Mouse (Mus musculus): ENCODE results near the gene Mrps5. TPM values are rescaled to one million over a fixed set of nuclear protein-coding genes. Genes with fewer than 3 reads are reported as not detected.

Mrps5 gene
- polyA plus RNA-seq, 1 experiment from 2014 or later, result 132 TPM

- Histone ChIP-seq H3K9me3 (replicated peaks) (no peaks in the 10 kb centered on the region), H3K4me1 (replicated peaks) (no peaks in the 10 kb centered on the region), H3K4me3 (no peak overlapping the region), H3K9ac (no peak overlapping the region), H3K27me3 (no peaks in the 10 kb centered on the region; the same call in 1 of the 2 replicates), H3K27ac (no peak overlapping the region), H3K4me2 (no peak overlapping the region), H3K36me3 (no peaks in the 10 kb centered on the region)
- no peak for ATAC-seq (replicated peaks; ENCODE audit: insufficient number of reproducible peaks, insufficient read depth, low FRiP score, low read depth)
- 84% methylated on average over 3 of the region's 3 CpGs for WGBS
Observed at GRCm38 (mm10) chr2:127619311-127619710, 32.3 kb downstream of the Mrps5 start.

GRCm38 (mm10) chr2:127622065-127622464, 35.0 kb downstream of the Mrps5 start:
- no peaks in the 10 kb centered on the region for H3K9me3 ChIP-seq (replicated peaks)
- H3K9ac ChIP-seq, result no peak overlapping the region
- H3K4me3 ChIP-seq, result no peak overlapping the region
- no peaks in the 10 kb centered on the region for H3K36me3 ChIP-seq
- H3K27ac ChIP-seq, result no peak overlapping the region
- no peak for ATAC-seq (replicated peaks; ENCODE audit: insufficient number of reproducible peaks, insufficient read depth, low FRiP score, low read depth)
- WGBS, result 47% methylated on average over 3 of the region's 3 CpGs
- H3K4me1 ChIP-seq (replicated peaks), result no peaks in the 10 kb centered on the region
- no peak overlapping the region for H3K4me2 ChIP-seq
- no peaks in the 10 kb centered on the region; the same call in 1 of the 2 replicates for H3K27me3 ChIP-seq

- H3K4me2 ChIP-seq, result no peak overlapping the region
- no peak for ATAC-seq (replicated peaks; ENCODE audit: insufficient number of reproducible peaks, insufficient read depth, low FRiP score, low read depth)
- H3K9ac ChIP-seq, result no peak overlapping the region
- H3K27me3 ChIP-seq, result no peaks in the 10 kb centered on the region; the same call in none of the 2 replicates
- no peak overlapping the region for H3K4me3 ChIP-seq
- no peaks in the 10 kb centered on the region for H3K4me1 ChIP-seq (replicated peaks)
- 86% methylated on average over 2 of the region's 2 CpGs for WGBS
- no peaks in the 10 kb centered on the region for H3K9me3 ChIP-seq (replicated peaks)
- no peak overlapping the region for H3K27ac ChIP-seq
- H3K36me3 ChIP-seq, result no peaks in the 10 kb centered on the region
Observed at GRCm38 (mm10) chr2:127624786-127625185, 37.8 kb downstream of the Mrps5 start.

- Histone ChIP-seq H3K4me1 (replicated peaks) (no peaks in the 10 kb centered on the region), H3K4me3 (no peak overlapping the region), H3K4me2 (no peak overlapping the region), H3K9ac (no peak overlapping the region), H3K9me3 (replicated peaks) (no peaks in the 10 kb centered on the region), H3K27ac (no peak overlapping the region), H3K36me3 (no peaks in the 10 kb centered on the region), H3K27me3 (no peaks in the 10 kb centered on the region; the same call in none of the 2 replicates)
- ATAC-seq (replicated peaks; ENCODE audit: insufficient number of reproducible peaks, insufficient read depth, low FRiP score, low read depth), result no peak
- WGBS, result 46% methylated on average over 5 of the region's 5 CpGs
Observed at GRCm38 (mm10) chr2:127625659-127626058, 38.6 kb downstream of the Mrps5 start.

GRCm38 (mm10) chr2:127627354-127627753, 40.3 kb downstream of the Mrps5 start:
- no peaks in the 10 kb centered on the region for H3K4me1 ChIP-seq (replicated peaks)
- no peaks in the 10 kb centered on the region; the same call in 1 of the 2 replicates for H3K27me3 ChIP-seq
- H3K9me3 ChIP-seq (replicated peaks), result no peaks in the 10 kb centered on the region
- H3K4me3 ChIP-seq, result no peak overlapping the region
- no peak overlapping the region for H3K27ac ChIP-seq
- ATAC-seq (replicated peaks; ENCODE audit: insufficient number of reproducible peaks, insufficient read depth, low FRiP score, low read depth), result no peak
- H3K36me3 ChIP-seq, result no peaks in the 10 kb centered on the region
- H3K4me2 ChIP-seq, result no peak overlapping the region
- no peak overlapping the region for H3K9ac ChIP-seq
- 72% methylated on average over 6 of the region's 6 CpGs for WGBS

- H3K4me3 ChIP-seq, result no peak overlapping the region
- H3K4me1 ChIP-seq (replicated peaks), result no peaks in the 10 kb centered on the region
- no peak overlapping the region for H3K9ac ChIP-seq
- ATAC-seq (replicated peaks; ENCODE audit: insufficient number of reproducible peaks, insufficient read depth, low FRiP score, low read depth), result no peak
- H3K27ac ChIP-seq, result no peak overlapping the region
- H3K27me3 ChIP-seq, result no peaks in the 10 kb centered on the region; the same call in 1 of the 2 replicates
- H3K36me3 ChIP-seq, result no peaks in the 10 kb centered on the region
- no peaks in the 10 kb centered on the region for H3K9me3 ChIP-seq (replicated peaks)
- H3K4me2 ChIP-seq, result no peak overlapping the region
- 72% methylated on average over 6 of the region's 6 CpGs for whole genome bisulfite sequencing
Observed at GRCm38 (mm10) chr2:127627990-127628570, 41.1 kb downstream of the Mrps5 start.

- Histone ChIP-seq H3K4me3 (no peak overlapping the region), H3K36me3 (no peaks in the 10 kb centered on the region), H3K27ac (no peak overlapping the region), H3K27me3 (no peaks in the 10 kb centered on the region; the same call in 1 of the 2 replicates), H3K9me3 (replicated peaks) (no peaks in the 10 kb centered on the region), H3K4me2 (no peak overlapping the region), H3K4me1 (replicated peaks) (no peaks in the 10 kb centered on the region), H3K9ac (no peak overlapping the region)
- ATAC-seq (replicated peaks; ENCODE audit: insufficient number of reproducible peaks, insufficient read depth, low FRiP score, low read depth), result no peak
- WGBS, result 52% methylated on average over 2 of the region's 2 CpGs
Observed at GRCm38 (mm10) chr2:127632601-127633000, 45.6 kb downstream of the Mrps5 start.

GRCm38 (mm10) chr2:127635581-127635980, 48.6 kb downstream of the Mrps5 start:
- Histone ChIP-seq H3K9me3 (replicated peaks) (no peaks in the 10 kb centered on the region), H3K27ac (no peak overlapping the region), H3K4me1 (replicated peaks) (no peaks in the 10 kb centered on the region), H3K9ac (no peak overlapping the region), H3K4me2 (no peak overlapping the region), H3K4me3 (no peak overlapping the region), H3K27me3 (no peaks in the 10 kb centered on the region), H3K36me3 (no peaks in the 10 kb centered on the region)
- ATAC-seq (replicated peaks; ENCODE audit: insufficient number of reproducible peaks, insufficient read depth, low FRiP score, low read depth), result no peak
- 67% methylated on average over 6 of the region's 6 CpGs for WGBS

GRCm38 (mm10) chr2:127638973-127639372, 52.0 kb downstream of the Mrps5 start:
- Histone ChIP-seq H3K9ac (no peak overlapping the region), H3K4me3 (no peak overlapping the region), H3K27me3 (0 out of 2 replicates have a peak, but pooled peaks cover 4% of the 10 kb centered on the region), H3K4me1 (replicated peaks) (no peaks in the 10 kb centered on the region), H3K27ac (no peak overlapping the region), H3K36me3 (no peaks in the 10 kb centered on the region), H3K9me3 (replicated peaks) (no peaks in the 10 kb centered on the region), H3K4me2 (no peak overlapping the region)
- no peak for ATAC-seq (replicated peaks; ENCODE audit: insufficient number of reproducible peaks, insufficient read depth, low FRiP score, low read depth)
- WGBS, result 70% methylated on average over 9 of the region's 9 CpGs

- peaks cover 6% of the 10 kb centered on the region for H3K4me1 ChIP-seq (replicated peaks)
- no peak overlapping the region for H3K4me2 ChIP-seq
- 52% methylated on average over 19 of the region's 19 CpGs for WGBS
- H3K36me3 ChIP-seq, result no peaks in the 10 kb centered on the region
- H3K4me3 ChIP-seq, result no peak overlapping the region
- H3K27me3 ChIP-seq, result peaks cover 4% of the 10 kb centered on the region; the same call in 1 of the 2 replicates
- H3K9me3 ChIP-seq (replicated peaks), result no peaks in the 10 kb centered on the region
- no peak overlapping the region for H3K27ac ChIP-seq
- H3K9ac ChIP-seq, result no peak overlapping the region
- ATAC-seq (replicated peaks; ENCODE audit: insufficient number of reproducible peaks, insufficient read depth, low FRiP score, low read depth), result no peak
Observed at GRCm38 (mm10) chr2:127643728-127644704, 57.0 kb downstream of the Mrps5 start.

- H3K27ac ChIP-seq, result no peak overlapping the region
- no peak for ATAC-seq (replicated peaks; ENCODE audit: insufficient number of reproducible peaks, insufficient read depth, low FRiP score, low read depth)
- H3K27me3 ChIP-seq, result peaks cover 15% of the 10 kb centered on the region
- H3K9me3 ChIP-seq (replicated peaks), result no peaks in the 10 kb centered on the region
- H3K4me2 ChIP-seq, result no peak overlapping the region
- H3K4me3 ChIP-seq, result no peak overlapping the region
- no peaks in the 10 kb centered on the region for H3K36me3 ChIP-seq
- WGBS, result 46% methylated on average over 5 of the region's 5 CpGs
- no peak overlapping the region for H3K9ac ChIP-seq
- H3K4me1 ChIP-seq (replicated peaks), result peaks cover 10% of the 10 kb centered on the region
Observed at GRCm38 (mm10) chr2:127646875-127647274, 59.9 kb downstream of the Mrps5 start.
